8 mouse cellular contexts compared by ENCODE assay signal in the genomic region with DNA sequence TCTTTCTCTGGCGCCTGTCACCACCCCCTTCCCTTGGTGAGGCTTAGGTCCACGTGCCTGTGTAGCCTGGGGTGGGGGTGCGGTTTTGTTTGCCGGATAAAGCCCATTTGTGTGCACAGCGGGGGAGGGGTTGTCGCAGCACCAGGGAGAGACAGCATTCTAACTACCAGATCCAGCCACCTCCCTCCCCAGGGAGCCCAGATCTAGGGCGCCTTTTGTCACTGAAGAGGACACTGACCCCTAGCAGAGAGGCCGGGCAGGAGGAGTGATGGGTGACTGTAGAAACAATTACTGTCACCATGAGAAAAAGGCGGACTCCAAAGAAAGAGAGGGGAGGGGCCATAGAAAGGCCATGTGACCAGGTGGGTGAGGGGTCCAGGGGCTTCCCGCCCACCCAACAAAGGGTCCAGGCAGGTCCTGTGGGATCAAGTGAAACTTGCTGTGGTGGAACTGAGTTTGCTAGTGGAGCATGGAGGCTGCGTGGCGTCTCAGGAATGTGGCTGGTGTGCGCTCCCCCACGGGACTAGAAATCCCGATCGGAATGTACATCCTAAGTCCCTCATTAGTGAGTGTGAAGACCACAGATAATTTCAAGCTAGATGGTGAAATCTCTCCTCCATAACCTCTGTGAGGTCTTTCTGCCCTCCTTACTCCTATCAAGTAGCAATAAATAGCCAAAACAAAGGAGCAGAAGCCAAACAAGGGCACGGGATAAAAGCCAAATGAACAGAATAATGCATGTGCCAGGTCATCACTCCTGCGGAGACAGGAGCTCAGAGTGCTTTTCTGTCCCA. TPM values are rescaled to one million over a fixed set of nuclear protein-coding genes. Genes with fewer than 3 reads are reported as not detected.
DNase-seq lines count a peak whose midpoint lies in the region; ATAC-seq and TF ChIP-seq lines count a peak whose summit lies in the region.

No protein-coding gene starts in this region.

- peaks cover 4% of the 10 kb centered on the region for H3K4me1 ChIP-seq in ES-Bruce4 (ENCODE audit: control insufficient read depth, insufficient read depth, low read length)
- H3K4me1 ChIP-seq in embryonic facial prominence, embryonic 15.5 days: peaks cover 40% of the 10 kb centered on the region
- peaks cover 13% of the 10 kb centered on the region for H3K4me1 ChIP-seq in hindbrain, embryonic 11.5 days (replicated peaks; ENCODE audit: control insufficient read depth, insufficient read depth, low read length)
- H3K4me1 ChIP-seq in limb, embryonic 13.5 days: peaks cover 55% of the 10 kb centered on the region
- H3K4me1 ChIP-seq in midbrain, embryonic 15.5 days: peaks cover 34% of the 10 kb centered on the region

- peak overlapping the region; percentile 57 for H3K4me3 ChIP-seq in ES-Bruce4 (ENCODE audit: low read depth, low read length)
- H3K4me3 ChIP-seq in embryonic facial prominence, embryonic 15.5 days (replicated peaks): peak overlapping the region; percentile 36
- H3K4me3 ChIP-seq in hindbrain, embryonic 11.5 days (ENCODE audit: low read depth, low read length): peak overlapping the region; percentile 32
- H3K4me3 ChIP-seq in limb, embryonic 13.5 days: peak overlapping the region; percentile 47
- peak overlapping the region; percentile 28 for H3K4me3 ChIP-seq in midbrain, embryonic 15.5 days

- peak; percentile 81; the same call in 1 of the 2 replicates for TF ChIP-seq EP300 in ES-Bruce4 (IDR thresholded peaks at IDR 0.05; ENCODE audit: insufficient read depth, low read depth, low read length)

- no peak overlapping the region for H3K27ac ChIP-seq in ES-Bruce4 (ENCODE audit: insufficient read depth, low read length)
- H3K27ac ChIP-seq in embryonic facial prominence, embryonic 15.5 days (replicated peaks): no peak overlapping the region
- H3K27ac ChIP-seq in hindbrain, embryonic 11.5 days (ENCODE audit: low read depth, low read length): peak overlapping the region; percentile 30
- H3K27ac ChIP-seq in limb, embryonic 13.5 days: peak overlapping the region; percentile 72; the same call in 1 of the 2 replicates
- no peak overlapping the region for H3K27ac ChIP-seq in midbrain, embryonic 15.5 days

- no peaks in the 10 kb centered on the region for H3K36me3 ChIP-seq in ES-Bruce4 (ENCODE audit: control insufficient read depth, insufficient read depth, low read length, poor library complexity, severe bottlenecking)
- H3K36me3 ChIP-seq in embryonic facial prominence, embryonic 15.5 days: no peaks in the 10 kb centered on the region
- no peaks in the 10 kb centered on the region for H3K36me3 ChIP-seq in hindbrain, embryonic 11.5 days (ENCODE audit: control insufficient read depth, insufficient read depth, low read length)
- no peaks in the 10 kb centered on the region for H3K36me3 ChIP-seq in limb, embryonic 13.5 days
- H3K36me3 ChIP-seq in midbrain, embryonic 15.5 days (replicated peaks): no peaks in the 10 kb centered on the region

- WGBS in embryonic facial prominence, embryonic 15.5 days: under 1% methylated on average over 18 of the region's 18 CpGs
- WGBS in hindbrain, embryonic 11.5 days: under 1% methylated on average over 18 of the region's 18 CpGs
- under 1% methylated on average over 18 of the region's 18 CpGs for WGBS in limb, embryonic 13.5 days
- WGBS in midbrain, embryonic 15.5 days: 0% methylated on average over 18 of the region's 18 CpGs

- peak overlapping the region; percentile 11; the same call in 1 of the 2 replicates for H3K9ac ChIP-seq in ES-Bruce4 (ENCODE audit: low read depth, poor library complexity, severe bottlenecking)
- peak overlapping the region; percentile 21; the same call in 1 of the 2 replicates for H3K9ac ChIP-seq in embryonic facial prominence, embryonic 15.5 days
- H3K9ac ChIP-seq in hindbrain, embryonic 11.5 days (ENCODE audit: low read depth, low read length): peak overlapping the region; percentile 65
- H3K9ac ChIP-seq in limb, embryonic 13.5 days: peak overlapping the region; percentile 73
- peak overlapping the region; percentile 9; the same call in 1 of the 2 replicates for H3K9ac ChIP-seq in midbrain, embryonic 15.5 days

- TF ChIP-seq CTCF in ES-Bruce4 (IDR thresholded peaks at IDR 0.05; ENCODE audit: low read depth, low read length): no peak

- ATAC-seq in embryonic facial prominence, embryonic 15.5 days (ENCODE audit: insufficient number of reproducible peaks, low FRiP score, low TSS enrichment, low read depth): no peak
- ATAC-seq in hindbrain, embryonic 11.5 days (ENCODE audit: low FRiP score): peak; percentile 80
- peak; percentile 42 for ATAC-seq in limb, embryonic 13.5 days (ENCODE audit: low FRiP score, low read depth)
- ATAC-seq in midbrain, embryonic 15.5 days (replicated peaks): peak; percentile 55

- DNase-seq in CD4-positive helper T cell, adult 2 months (ENCODE audit: low read depth, low spot score): peak; percentile 55
- DNase-seq in hindbrain, embryonic 11.5 days (ENCODE audit: low spot score): peak; percentile 76
- no peak for DNase-seq in spleen, postnatal 14 days (ENCODE audit: low spot score in 2 of 2)
- no peak for DNase-seq in right cerebral cortex, postnatal 10 days (ENCODE audit: low spot score in 2 of 2)

- H3K27me3 ChIP-seq in ES-Bruce4 (ENCODE audit: control insufficient read depth, insufficient read depth, low read length, poor library complexity, severe bottlenecking): 0 out of 2 replicates have a peak, but pooled peaks cover 6% of the 10 kb centered on the region
- peaks cover 23% of the 10 kb centered on the region; the same call in 1 of the 2 replicates for H3K27me3 ChIP-seq in embryonic facial prominence, embryonic 15.5 days
- H3K27me3 ChIP-seq in hindbrain, embryonic 11.5 days (ENCODE audit: control insufficient read depth, insufficient read depth, low read length): no peaks in the 10 kb centered on the region
- no peaks in the 10 kb centered on the region for H3K27me3 ChIP-seq in limb, embryonic 13.5 days
- peaks cover 16% of the 10 kb centered on the region; the same call in 1 of the 2 replicates for H3K27me3 ChIP-seq in midbrain, embryonic 15.5 days (replicated peaks)

- H3K9me3 ChIP-seq in ES-Bruce4 (replicated peaks; ENCODE audit: control insufficient read depth, insufficient read depth, low read length, poor library complexity, severe bottlenecking): no peaks in the 10 kb centered on the region
- H3K9me3 ChIP-seq in embryonic facial prominence, embryonic 15.5 days (replicated peaks): no peaks in the 10 kb centered on the region
- H3K9me3 ChIP-seq in hindbrain, embryonic 11.5 days (ENCODE audit: control insufficient read depth, low read length): no peaks in the 10 kb centered on the region
- no peaks in the 10 kb centered on the region for H3K9me3 ChIP-seq in limb, embryonic 13.5 days
- H3K9me3 ChIP-seq in midbrain, embryonic 15.5 days: no peaks in the 10 kb centered on the region

- TF ChIP-seq POLR2A in ES-Bruce4 (IDR thresholded peaks at IDR 0.05; ENCODE audit: insufficient read depth, low read length): no peak

- peak overlapping the region; percentile 73 for H3K4me2 ChIP-seq in embryonic facial prominence, embryonic 15.5 days (replicated peaks)
- peak overlapping the region; percentile 52 for H3K4me2 ChIP-seq in hindbrain, embryonic 11.5 days (replicated peaks; ENCODE audit: low read depth, low read length)
- H3K4me2 ChIP-seq in limb, embryonic 13.5 days (replicated peaks): peak overlapping the region; percentile 93
- H3K4me2 ChIP-seq in midbrain, embryonic 15.5 days: peak overlapping the region; percentile 58

RNA-seq across cellular contexts. Expression of a gene that starts 0.9 kb away (rescaled TPM):
- polyA plus RNA-seq in ES-Bruce4 (2011; ENCODE audit: insufficient read depth, insufficient read length, low read depth, missing spikeins): 2.4 and 3.3 TPM in 2 replicates
- polyA plus RNA-seq in embryonic facial prominence, embryonic 15.5 days (2015; fragmentation: Nextera tagmentation; extraction: Ambion mirVana): 1.6 and 2.0 TPM in 2 replicates
- polyA plus RNA-seq in hindbrain, embryonic 11.5 days (2014; fragmentation: Nextera tagmentation; extraction: Ambion mirVana): 26.5 and 27.8 TPM in 2 replicates
- 36.8 and 37.0 TPM in 2 replicates for polyA plus RNA-seq in limb, embryonic 13.5 days (2015; fragmentation: Nextera tagmentation; extraction: Ambion mirVana)
- 10.6 and 11.1 TPM in 2 replicates for polyA plus RNA-seq in midbrain, embryonic 15.5 days (2015; fragmentation: Nextera tagmentation; extraction: Ambion mirVana)

RNA-seq across cellular contexts. Expression of a gene that starts 11.6 kb away (rescaled TPM):
- 44.3 and 48.3 TPM in 2 replicates for polyA plus RNA-seq in ES-Bruce4 (2011; ENCODE audit: insufficient read depth, insufficient read length, low read depth, missing spikeins)
- polyA plus RNA-seq in embryonic facial prominence, embryonic 15.5 days (2015; fragmentation: Nextera tagmentation; extraction: Ambion mirVana): 30.1 and 34.6 TPM in 2 replicates
- polyA plus RNA-seq in hindbrain, embryonic 11.5 days (2014; fragmentation: Nextera tagmentation; extraction: Ambion mirVana): 28.5 and 34.0 TPM in 2 replicates
- 30.2 and 30.9 TPM in 2 replicates for polyA plus RNA-seq in limb, embryonic 13.5 days (2015; fragmentation: Nextera tagmentation; extraction: Ambion mirVana)
- polyA plus RNA-seq in midbrain, embryonic 15.5 days (2015; fragmentation: Nextera tagmentation; extraction: Ambion mirVana): 34.3 and 36.1 TPM in 2 replicates

RNA-seq across cellular contexts. Expression of a gene that starts 13.5 kb away (rescaled TPM):
- polyA plus RNA-seq in ES-Bruce4 (2011; ENCODE audit: insufficient read depth, insufficient read length, low read depth, missing spikeins): 3.6 and 5.4 TPM in 2 replicates
- polyA plus RNA-seq in embryonic facial prominence, embryonic 15.5 days (2015; fragmentation: Nextera tagmentation; extraction: Ambion mirVana): 22.1 and 24.1 TPM in 2 replicates
- 11.0 and 11.2 TPM in 2 replicates for polyA plus RNA-seq in hindbrain, embryonic 11.5 days (2014; fragmentation: Nextera tagmentation; extraction: Ambion mirVana)
- 14.5 and 16.1 TPM in 2 replicates for polyA plus RNA-seq in limb, embryonic 13.5 days (2015; fragmentation: Nextera tagmentation; extraction: Ambion mirVana)
- polyA plus RNA-seq in midbrain, embryonic 15.5 days (2015; fragmentation: Nextera tagmentation; extraction: Ambion mirVana): 18.8 and 22.2 TPM in 2 replicates

RNA-seq across cellular contexts. Expression of a gene that starts 23.3 kb away (rescaled TPM):
- polyA plus RNA-seq in ES-Bruce4 (2011; ENCODE audit: insufficient read depth, insufficient read length, low read depth, missing spikeins): 5.9 and 7.6 TPM in 2 replicates
- 7.7 and 8.2 TPM in 2 replicates for polyA plus RNA-seq in embryonic facial prominence, embryonic 15.5 days (2015; fragmentation: Nextera tagmentation; extraction: Ambion mirVana)
- 4.7 and 6.5 TPM in 2 replicates for polyA plus RNA-seq in hindbrain, embryonic 11.5 days (2014; fragmentation: Nextera tagmentation; extraction: Ambion mirVana)
- 9.7 and 10.2 TPM in 2 replicates for polyA plus RNA-seq in limb, embryonic 13.5 days (2015; fragmentation: Nextera tagmentation; extraction: Ambion mirVana)
- polyA plus RNA-seq in midbrain, embryonic 15.5 days (2015; fragmentation: Nextera tagmentation; extraction: Ambion mirVana): 5.0 and 5.3 TPM in 2 replicates

RNA-seq across cellular contexts. Expression of a gene that starts 23.7 kb away (rescaled TPM):
- polyA plus RNA-seq in ES-Bruce4 (2011; ENCODE audit: insufficient read depth, insufficient read length, low read depth, missing spikeins): 386 and 405 TPM in 2 replicates
- polyA plus RNA-seq in embryonic facial prominence, embryonic 15.5 days (2015; fragmentation: Nextera tagmentation; extraction: Ambion mirVana): 173 and 175 TPM in 2 replicates
- 114 and 133 TPM in 2 replicates for polyA plus RNA-seq in hindbrain, embryonic 11.5 days (2014; fragmentation: Nextera tagmentation; extraction: Ambion mirVana)
- polyA plus RNA-seq in limb, embryonic 13.5 days (2015; fragmentation: Nextera tagmentation; extraction: Ambion mirVana): 231 and 249 TPM in 2 replicates
- polyA plus RNA-seq in midbrain, embryonic 15.5 days (2015; fragmentation: Nextera tagmentation; extraction: Ambion mirVana): 116 and 123 TPM in 2 replicates

Comparison
In these comparisons a context has a peak if more than half of its experiments do, and no peak if none do; other contexts are left out.
1. DNase-seq: peak in CD4-positive helper T cell, adult 2 months (single experiment) and hindbrain, embryonic 11.5 days (single experiment); none in spleen, postnatal 14 days (0 of 2) and right cerebral cortex, postnatal 10 days (0 of 2).
2. H3K27ac ChIP-seq: peak in hindbrain, embryonic 11.5 days (single experiment) and limb, embryonic 13.5 days (single experiment); none in ES-Bruce4 (single experiment), embryonic facial prominence, embryonic 15.5 days (single experiment) and midbrain, embryonic 15.5 days (single experiment).
3. H3K9ac ChIP-seq: peak in every context shown above with its lines; median percentile 73 in limb, embryonic 13.5 days; 65 in hindbrain, embryonic 11.5 days; 21 in embryonic facial prominence, embryonic 15.5 days; 11 in ES-Bruce4; 9 in midbrain, embryonic 15.5 days.
4. Peak in every context shown above with its lines, with median percentiles within 50 percentile points of each other: H3K4me3 ChIP-seq and H3K4me2 ChIP-seq.